Mouse (Mus musculus): ENCODE results near the gene Fchsd2. TPM values are rescaled to one million over a fixed set of nuclear protein-coding genes. Genes with fewer than 3 reads are reported as not detected.

Fchsd2 gene
- polyA plus RNA-seq, 1 experiment from 2014 or later = 38.6 TPM

- Histone ChIP-seq H3K9ac (peak overlapping the region; percentile 73), H3K4me1 (replicated peaks) (peaks cover 24% of the 10 kb centered on the region), H3K27me3 (peaks cover 34% of the 10 kb centered on the region), H3K4me2 (peak overlapping the region; percentile 61), H3K4me3 (peak overlapping the region; percentile 34), H3K36me3 (0 out of 2 replicates have a peak, but pooled peaks cover 5% of the 10 kb centered on the region), H3K9me3 (no peaks in the 10 kb centered on the region), H3K27ac (peak overlapping the region; percentile 83)
- WGBS = 20% methylated on average over 8 of the region's 8 CpGs
- no peak for ATAC-seq (ENCODE audit: low FRiP score)
These were observed 204.4 kb downstream of the Fchsd2 start for GRCm38 (mm10) chr7:101297023-101297405.

DNA sequence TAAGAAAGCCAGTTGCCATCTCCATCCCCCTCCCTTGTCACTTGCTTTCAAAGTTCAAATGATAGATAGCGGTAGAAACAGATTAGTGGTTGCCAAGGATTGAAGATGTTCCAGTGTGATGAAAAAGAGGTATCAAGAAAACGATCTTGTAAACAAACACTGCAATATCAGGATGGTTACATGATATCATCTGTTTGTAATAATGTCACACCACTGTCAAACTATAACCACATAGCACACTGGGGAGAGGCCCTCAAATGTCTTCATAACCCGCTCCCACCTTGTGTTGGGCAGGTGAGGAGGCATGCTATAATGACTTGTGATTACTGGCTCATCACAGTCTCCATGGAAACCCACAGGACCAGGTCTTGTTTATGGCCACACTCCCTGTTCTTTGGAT, 205.7 kb downstream of the Fchsd2 start:
- WGBS = 85% methylated on average over 3 of the region's 3 CpGs
- Histone ChIP-seq H3K27ac (no peak overlapping the region), H3K9ac (no peak overlapping the region), H3K4me3 (no peak overlapping the region), H3K27me3 (peaks cover 34% of the 10 kb centered on the region), H3K9me3 (no peaks in the 10 kb centered on the region), H3K4me2 (no peak overlapping the region), H3K36me3 (0 out of 2 replicates have a peak, but pooled peaks cover 4% of the 10 kb centered on the region), H3K4me1 (replicated peaks) (peaks cover 31% of the 10 kb centered on the region)
- no peak for ATAC-seq (ENCODE audit: low FRiP score)

DNA sequence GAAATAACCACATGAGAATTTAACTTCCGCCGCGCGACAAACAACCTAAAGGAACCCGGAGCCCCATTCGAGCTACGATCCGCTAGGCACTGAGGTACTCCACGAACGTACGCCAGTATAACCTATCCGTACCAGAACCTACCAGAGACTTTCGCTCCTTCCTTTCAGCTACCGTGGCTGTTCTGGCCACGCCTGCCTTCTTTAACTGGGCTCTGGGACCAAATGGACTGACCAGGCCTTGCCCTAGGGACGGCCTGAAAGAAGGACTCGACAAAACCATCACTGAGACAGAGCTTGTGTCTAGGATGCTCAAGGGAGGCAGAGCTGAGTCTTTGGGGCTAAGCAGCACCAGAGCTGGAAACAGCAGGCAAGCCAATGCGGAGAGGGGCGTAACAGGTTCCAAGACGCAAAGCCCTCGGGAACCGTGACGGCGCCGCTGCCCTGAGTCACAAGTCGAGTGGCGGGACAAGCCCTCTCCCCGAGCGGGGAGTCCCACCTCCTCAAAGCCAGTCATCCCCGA, 208.8 kb downstream of the Fchsd2 start:
- ATAC-seq (ENCODE audit: low FRiP score) = no peak

GRCm38 (mm10) chr7:101301881-101302456, 209.3 kb downstream of the Fchsd2 start, which contains the start of gene Atg16l2:
Gene Atg16l2 (minus strand): TSS chr7:101302251.
- peak within 1 kb of the TSS; percentile 70 for H3K4me3 ChIP-seq
- peak; percentile 97 for ATAC-seq (ENCODE audit: low FRiP score)
- H3K9me3 ChIP-seq = no peaks in the 10 kb centered on the region
- under 1% methylated on average over 39 of the region's 39 CpGs for WGBS
- peak within 1 kb of the TSS; percentile 78 for H3K9ac ChIP-seq
- peak within 1 kb of the TSS; percentile 94 for H3K4me2 ChIP-seq
- no peaks in the 10 kb centered on the region for H3K36me3 ChIP-seq
- H3K27me3 ChIP-seq = peaks cover 34% of the 10 kb centered on the region
- H3K27ac ChIP-seq = peak within 1 kb of the TSS; percentile 68
- peaks cover 21% of the 10 kb centered on the region for H3K4me1 ChIP-seq (replicated peaks)

More for the DNA sequence above, 208.8 kb downstream of the Fchsd2 start:
- WGBS = 1% methylated on average over 30 of the region's 30 CpGs
- H3K4me2 ChIP-seq = peak overlapping the region; percentile 94
- H3K4me3 ChIP-seq = peak overlapping the region; percentile 70
- H3K27me3 ChIP-seq = peaks cover 34% of the 10 kb centered on the region
- H3K27ac ChIP-seq = peak overlapping the region; percentile 68
- peaks cover 25% of the 10 kb centered on the region for H3K4me1 ChIP-seq (replicated peaks)
- H3K9ac ChIP-seq = peak overlapping the region; percentile 78
- no peaks in the 10 kb centered on the region for H3K9me3 ChIP-seq
- H3K36me3 ChIP-seq = no peaks in the 10 kb centered on the region

- peak overlapping the region; percentile 78 for H3K9ac ChIP-seq
- 28% methylated on average over 7 of the region's 7 CpGs for WGBS
These were observed 210.0 kb downstream of the Fchsd2 start for GRCm38 (mm10) chr7:101302691-101303090.

DNA sequence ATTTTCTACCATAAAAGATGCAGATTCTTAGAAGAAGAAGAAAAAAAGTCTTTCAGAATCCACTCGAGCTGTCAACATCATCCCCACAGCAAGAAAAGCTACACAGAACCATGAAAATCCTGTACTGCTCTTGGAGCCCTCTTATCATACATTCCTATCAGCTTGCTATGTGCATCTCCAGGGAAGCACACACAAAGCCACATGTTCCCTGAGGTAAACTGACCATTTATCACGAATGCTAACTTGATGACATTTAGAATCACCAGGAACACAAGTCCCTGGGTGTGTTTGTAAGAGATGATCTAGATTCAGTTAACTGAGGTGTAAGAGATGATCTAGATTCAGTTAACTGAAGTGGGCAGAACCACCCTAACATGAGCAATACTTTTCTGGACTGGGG, 214.2 kb downstream of the Fchsd2 start:
- Histone ChIP-seq H3K27me3 (0 out of 2 replicates have a peak, but pooled peaks cover 1% of the 10 kb centered on the region), H3K27ac (no peak overlapping the region), H3K4me3 (no peak overlapping the region), H3K36me3 (no peaks in the 10 kb centered on the region), H3K4me2 (no peak overlapping the region), H3K4me1 (replicated peaks) (peaks cover 9% of the 10 kb centered on the region), H3K9me3 (no peaks in the 10 kb centered on the region), H3K9ac (no peak overlapping the region)
- WGBS = 50% methylated on average over 2 of the region's 2 CpGs
- no peak for ATAC-seq (ENCODE audit: low FRiP score)

More at GRCm38 (mm10) chr7:101302691-101303090, 210.0 kb downstream of the Fchsd2 start:
- Histone ChIP-seq H3K36me3 (no peaks in the 10 kb centered on the region), H3K9me3 (no peaks in the 10 kb centered on the region), H3K4me2 (peak overlapping the region; percentile 94), H3K4me1 (replicated peaks) (peaks cover 17% of the 10 kb centered on the region), H3K27me3 (peaks cover 32% of the 10 kb centered on the region), H3K27ac (peak overlapping the region; percentile 68), H3K4me3 (peak overlapping the region; percentile 70)
- ATAC-seq (ENCODE audit: low FRiP score) = no peak

DNA sequence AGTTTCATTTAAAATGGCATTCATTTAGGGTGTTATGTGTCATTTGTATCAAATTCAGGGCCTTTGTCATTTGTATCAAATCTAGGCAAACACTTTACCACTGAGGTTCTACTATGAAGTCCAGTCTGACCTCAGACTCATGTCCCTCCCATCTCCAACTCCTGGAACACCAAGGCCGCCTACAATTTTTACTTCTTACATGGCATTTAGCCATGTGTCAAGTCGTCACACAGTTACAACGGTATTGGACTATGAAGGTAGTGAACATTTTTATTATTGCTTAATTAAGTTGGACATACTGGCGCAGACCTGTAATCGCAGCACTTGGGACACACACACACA, 217.3 kb downstream of the Fchsd2 start:
- Histone ChIP-seq H3K4me3 (peak overlapping the region; percentile 64), H3K4me1 (replicated peaks) (0 out of 2 replicates have a peak, but pooled peaks cover 2% of the 10 kb centered on the region), H3K4me2 (peak overlapping the region; percentile 57), H3K36me3 (no peaks in the 10 kb centered on the region), H3K9ac (peak overlapping the region; percentile 76; the same call in 1 of the 2 replicates), H3K27ac (peak overlapping the region; percentile 91), H3K27me3 (0 out of 2 replicates have a peak, but pooled peaks cover 4% of the 10 kb centered on the region), H3K9me3 (no peaks in the 10 kb centered on the region)
- 40% methylated on average over 5 of the region's 5 CpGs for WGBS
- ATAC-seq (ENCODE audit: low FRiP score) = peak; percentile 52

DNA sequence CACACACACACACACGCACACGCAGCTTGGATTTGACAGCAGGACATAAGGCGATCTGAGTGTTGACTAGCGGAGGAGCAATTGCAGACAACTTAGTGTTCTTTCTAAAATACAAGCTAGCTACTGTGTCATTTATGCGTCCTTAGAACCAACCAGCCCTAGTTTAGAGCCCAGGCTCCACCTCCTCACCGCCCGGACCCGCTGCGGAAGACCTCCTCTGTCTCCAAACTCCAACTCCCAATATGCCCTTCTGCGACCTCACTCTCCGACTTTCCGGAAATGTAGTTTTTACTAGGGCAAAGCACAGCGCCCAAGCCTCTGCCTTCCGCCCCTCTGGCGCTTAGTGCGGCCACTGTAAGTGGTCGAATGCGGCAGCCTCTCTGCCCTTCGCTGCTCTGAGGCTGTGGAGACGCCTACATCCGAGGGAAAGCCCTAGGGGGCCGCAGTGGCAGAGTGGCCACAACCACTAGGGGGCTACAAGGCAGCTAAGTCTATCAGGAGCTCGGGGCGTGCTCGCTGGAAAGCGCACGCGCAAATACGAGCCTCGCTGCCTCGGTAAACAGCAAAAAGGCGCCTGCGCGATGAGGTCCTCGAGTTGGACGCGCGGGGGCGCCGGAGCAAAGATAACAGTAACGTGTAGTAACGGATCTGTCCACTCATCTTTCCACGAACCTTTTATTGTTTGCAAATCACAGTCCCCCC, 217.8 kb downstream of the Fchsd2 start:
- peak overlapping the region; percentile 57 for H3K4me2 ChIP-seq
- H3K9me3 ChIP-seq = no peaks in the 10 kb centered on the region
- H3K9ac ChIP-seq = peak overlapping the region; percentile 76
- peak overlapping the region; percentile 64 for H3K4me3 ChIP-seq
- WGBS = 1% methylated on average over 43 of the region's 43 CpGs
- H3K27ac ChIP-seq = peak overlapping the region; percentile 91
- ATAC-seq (ENCODE audit: low FRiP score) = peak; percentile 95
- no peaks in the 10 kb centered on the region for H3K36me3 ChIP-seq
- H3K4me1 ChIP-seq (replicated peaks) = 0 out of 2 replicates have a peak, but pooled peaks cover 2% of the 10 kb centered on the region
- H3K27me3 ChIP-seq = 0 out of 2 replicates have a peak, but pooled peaks cover 4% of the 10 kb centered on the region

DNA sequence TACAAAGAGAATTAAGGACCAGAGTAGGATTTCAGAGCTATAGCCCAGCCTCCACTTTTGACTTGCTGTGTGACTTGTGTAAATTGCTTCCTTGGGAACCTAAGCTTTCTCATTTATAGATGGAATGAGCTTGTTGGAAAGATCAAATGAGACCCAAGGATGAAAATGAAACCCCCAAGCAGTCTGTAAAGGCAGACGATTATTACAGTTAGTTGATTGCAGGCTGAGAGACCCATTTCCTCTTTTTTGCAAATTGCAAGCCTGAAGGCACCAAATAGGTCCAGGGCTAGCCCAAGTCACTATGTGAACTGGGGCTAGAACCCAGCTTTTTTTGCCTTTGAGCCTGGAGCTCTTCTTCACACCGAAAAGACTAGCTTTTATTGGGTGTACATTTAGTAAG, 218.4 kb downstream of the Fchsd2 start:
- Histone ChIP-seq H3K36me3 (no peaks in the 10 kb centered on the region), H3K9ac (no peak overlapping the region), H3K4me1 (replicated peaks) (0 out of 2 replicates have a peak, but pooled peaks cover 2% of the 10 kb centered on the region), H3K27me3 (0 out of 2 replicates have a peak, but pooled peaks cover 4% of the 10 kb centered on the region), H3K9me3 (no peaks in the 10 kb centered on the region), H3K4me3 (peak overlapping the region; percentile 64), H3K27ac (peak overlapping the region; percentile 67), H3K4me2 (peak overlapping the region; percentile 41)
- 36% methylated on average over 2 of the region's 2 CpGs for WGBS
- ATAC-seq (ENCODE audit: low FRiP score) = no peak

DNA sequence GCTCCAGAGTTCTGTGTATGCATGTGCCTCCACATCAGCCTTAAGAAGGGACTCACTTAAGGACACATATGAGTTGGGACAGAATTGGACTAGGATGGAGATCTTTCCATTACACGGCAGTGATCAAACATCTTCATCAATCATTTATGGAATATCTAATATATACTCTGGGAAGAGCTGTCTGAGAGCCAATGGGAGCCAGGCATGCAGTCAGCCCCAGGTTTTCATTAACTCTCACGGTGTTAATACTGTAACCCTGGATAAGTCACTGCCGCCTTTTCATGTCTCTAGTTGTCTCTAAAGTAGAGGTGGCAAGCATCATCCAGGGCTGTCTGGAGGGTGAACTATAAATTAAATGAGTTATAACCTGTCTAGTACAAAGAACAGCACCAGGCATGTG, 220.4 kb downstream of the Fchsd2 start:
- H3K4me2 ChIP-seq = no peak overlapping the region
- no peak overlapping the region for H3K9ac ChIP-seq
- ATAC-seq (ENCODE audit: low FRiP score) = no peak
- H3K4me1 ChIP-seq (replicated peaks) = 0 out of 2 replicates have a peak, but pooled peaks cover 2% of the 10 kb centered on the region
- H3K9me3 ChIP-seq = no peaks in the 10 kb centered on the region
- WGBS = 82% methylated on average over 3 of the region's 3 CpGs
- H3K27ac ChIP-seq = no peak overlapping the region
- H3K4me3 ChIP-seq = no peak overlapping the region
- H3K27me3 ChIP-seq = peaks cover 7% of the 10 kb centered on the region; the same call in 1 of the 2 replicates
- H3K36me3 ChIP-seq = no peaks in the 10 kb centered on the region

GRCm38 (mm10) chr7:101314396-101314795, 221.7 kb downstream of the Fchsd2 start:
- Histone ChIP-seq H3K27me3 (peaks cover 18% of the 10 kb centered on the region), H3K4me1 (replicated peaks) (0 out of 2 replicates have a peak, but pooled peaks cover 2% of the 10 kb centered on the region), H3K36me3 (no peaks in the 10 kb centered on the region), H3K9me3 (no peaks in the 10 kb centered on the region), H3K9ac (no peak overlapping the region), H3K4me2 (no peak overlapping the region), H3K4me3 (no peak overlapping the region), H3K27ac (no peak overlapping the region)
- ATAC-seq (ENCODE audit: low FRiP score) = no peak
- WGBS = 76% methylated on average over 5 of the region's 5 CpGs

GRCm38 (mm10) chr7:101315699-101316098, 223.0 kb downstream of the Fchsd2 start:
- no peak for ATAC-seq (ENCODE audit: low FRiP score)

More at GRCm38 (mm10) chr7:101315699-101316098, 223.0 kb downstream of the Fchsd2 start:
- Histone ChIP-seq H3K4me1 (replicated peaks) (peaks cover 6% of the 10 kb centered on the region), H3K4me2 (no peak overlapping the region), H3K4me3 (no peak overlapping the region), H3K36me3 (no peaks in the 10 kb centered on the region), H3K9me3 (no peaks in the 10 kb centered on the region), H3K9ac (no peak overlapping the region), H3K27me3 (peaks cover 30% of the 10 kb centered on the region), H3K27ac (no peak overlapping the region)

Data from hindbrain, embryonic 13.5 days (tissue).